In genomic region chr17:32117287-32117871, GRCm38 (mm10) we compare ENCODE assay signal across 8 mouse cellular contexts. TPM values are rescaled to one million over a fixed set of nuclear protein-coding genes. Genes with fewer than 3 reads are reported as not detected.
DNase-seq lines count a peak whose midpoint lies in the region; ATAC-seq and TF ChIP-seq lines count a peak whose summit lies in the region.

No protein-coding gene starts in this region.

- peaks cover 32% of the 10 kb centered on the region for H3K27me3 ChIP-seq in heart, embryonic 10.5 days (ENCODE audit: insufficient read depth, poor library complexity, severe bottlenecking)
- H3K27me3 ChIP-seq in heart, postnatal 0 days (ENCODE audit: control insufficient read depth, insufficient read depth, low read length): no peaks in the 10 kb centered on the region
- no peaks in the 10 kb centered on the region for H3K27me3 ChIP-seq in liver, embryonic 11.5 days (replicated peaks; ENCODE audit: control insufficient read depth, insufficient read depth, low read length)
- H3K27me3 ChIP-seq in stomach, embryonic 16.5 days (ENCODE audit: control insufficient read depth, insufficient read depth, low read length): no peaks in the 10 kb centered on the region

- H3K4me2 ChIP-seq in heart, postnatal 0 days (ENCODE audit: low read depth, low read length): no peak overlapping the region
- peak overlapping the region; percentile 73 for H3K4me2 ChIP-seq in liver, embryonic 11.5 days
- H3K4me2 ChIP-seq in stomach, embryonic 16.5 days (ENCODE audit: low read depth, low read length): no peak overlapping the region

- H3K9me3 ChIP-seq in heart, embryonic 10.5 days: no peaks in the 10 kb centered on the region
- no peaks in the 10 kb centered on the region for H3K9me3 ChIP-seq in heart, postnatal 0 days (replicated peaks; ENCODE audit: control insufficient read depth, low read length)
- no peaks in the 10 kb centered on the region for H3K9me3 ChIP-seq in liver, embryonic 11.5 days (ENCODE audit: control insufficient read depth, low read length)
- no peaks in the 10 kb centered on the region for H3K9me3 ChIP-seq in stomach, embryonic 16.5 days (replicated peaks; ENCODE audit: control insufficient read depth, low read length)

- no peak for TF ChIP-seq CTCF in heart, postnatal 0 days (IDR thresholded peaks at IDR 0.05; ENCODE audit: low read depth)

- DNase-seq in heart, adult 11 months: peak; percentile 98
- no peak for DNase-seq in heart, embryonic 10.5 days (ENCODE audit: low spot score)
- DNase-seq in adrenal gland, postnatal 25 days: peak; percentile 76
- DNase-seq in heart, postnatal 0 days (ENCODE audit: low spot score): no peak
- no peak for DNase-seq in liver, embryonic 11.5 days (ENCODE audit: low spot score)
- DNase-seq in spleen, postnatal 36 days (ENCODE audit: low spot score in 2 of 2): no peak
- DNase-seq in thymus, postnatal 10 days (ENCODE audit: low spot score in 2 of 2): no peak

- H3K27ac ChIP-seq in heart, embryonic 10.5 days: no peak overlapping the region
- no peak overlapping the region for H3K27ac ChIP-seq in heart, postnatal 0 days (ENCODE audit: low read depth)
- H3K27ac ChIP-seq in liver, embryonic 11.5 days (ENCODE audit: low read depth, low read length): peak overlapping the region; percentile 78
- peak overlapping the region; percentile 62; the same call in 1 of the 2 replicates for H3K27ac ChIP-seq in stomach, embryonic 16.5 days (ENCODE audit: low read length)

- ATAC-seq in heart, postnatal 0 days (ENCODE audit: insufficient read depth, low read depth): peak; percentile 16; the same call in 1 of the 2 replicates
- ATAC-seq in liver, embryonic 11.5 days (replicated peaks; ENCODE audit: low FRiP score): no peak
- no peak; the same call in 1 of the 2 replicates for ATAC-seq in stomach, embryonic 16.5 days (ENCODE audit: insufficient read depth, low FRiP score)

- 47% methylated on average over 5 of the region's 5 CpGs for WGBS in heart, embryonic 10.5 days
- WGBS in heart, postnatal 0 days: 42% methylated on average over 4 of the region's 5 CpGs
- 59% methylated on average over 4 of the region's 5 CpGs for WGBS in liver, embryonic 11.5 days
- WGBS in stomach, embryonic 16.5 days: 48% methylated on average over 4 of the region's 5 CpGs

- peaks cover 50% of the 10 kb centered on the region for H3K4me1 ChIP-seq in heart, embryonic 10.5 days
- H3K4me1 ChIP-seq in heart, postnatal 0 days (ENCODE audit: control insufficient read depth, insufficient read depth): peaks cover 41% of the 10 kb centered on the region
- peaks cover 57% of the 10 kb centered on the region for H3K4me1 ChIP-seq in liver, embryonic 11.5 days (replicated peaks; ENCODE audit: control insufficient read depth, insufficient read depth, low read length)
- peaks cover 44% of the 10 kb centered on the region for H3K4me1 ChIP-seq in stomach, embryonic 16.5 days (ENCODE audit: control insufficient read depth, insufficient read depth, low read length)

- no peak overlapping the region for H3K9ac ChIP-seq in heart, postnatal 0 days (replicated peaks; ENCODE audit: low read depth, low read length)
- H3K9ac ChIP-seq in liver, embryonic 11.5 days (ENCODE audit: low read depth, low read length): peak overlapping the region; percentile 39; the same call in 1 of the 2 replicates
- no peak overlapping the region for H3K9ac ChIP-seq in stomach, embryonic 16.5 days (ENCODE audit: low read length)

- H3K4me3 ChIP-seq in heart, embryonic 10.5 days: no peak overlapping the region
- H3K4me3 ChIP-seq in heart, postnatal 0 days (ENCODE audit: low read depth, low read length): no peak overlapping the region
- 0 out of 2 replicates have a peak overlapping the region, but pooled peaks have one; percentile 5 for H3K4me3 ChIP-seq in liver, embryonic 11.5 days (ENCODE audit: low read depth, low read length)
- H3K4me3 ChIP-seq in stomach, embryonic 16.5 days (replicated peaks; ENCODE audit: low read length): no peak overlapping the region

- TF ChIP-seq EP300 in heart, postnatal 0 days (IDR thresholded peaks at IDR 0.05; ENCODE audit: low read depth): no peak

- H3K36me3 ChIP-seq in heart, embryonic 10.5 days: peaks cover 19% of the 10 kb centered on the region
- no peaks in the 10 kb centered on the region for H3K36me3 ChIP-seq in heart, postnatal 0 days (replicated peaks; ENCODE audit: control insufficient read depth, insufficient read depth, low read length)
- H3K36me3 ChIP-seq in liver, embryonic 11.5 days (ENCODE audit: control insufficient read depth, insufficient read depth, low read length): no peaks in the 10 kb centered on the region; the same call in 1 of the 2 replicates
- peaks cover 4% of the 10 kb centered on the region; the same call in 1 of the 2 replicates for H3K36me3 ChIP-seq in stomach, embryonic 16.5 days (ENCODE audit: control insufficient read depth, insufficient read depth, low read length)

RNA-seq across cellular contexts. Expression of gene Notch3, which starts 49.3 kb away (rescaled TPM):
- polyA plus RNA-seq in heart, embryonic 10.5 days (2016; fragmentation: Nextera tagmentation; extraction: Ambion mirVana): 5.7 and 13.7 TPM in 2 replicates
- 11.3 and 11.8 TPM in 2 replicates for total RNA-seq in adrenal gland, postnatal 25 days (2021)
- 36.8 and 53.6 TPM in 2 replicates for total RNA-seq in heart, postnatal 0 days (2014; rRNA removed; ENCODE audit: low replicate concordance)
- polyA plus RNA-seq in heart, postnatal 0 days (2015; fragmentation: Nextera tagmentation; extraction: Ambion mirVana): 3.7 TPM in 2 replicates
- 5.1 and 5.4 TPM in 2 replicates for polyA plus RNA-seq in liver, embryonic 11.5 days (2014; fragmentation: Nextera tagmentation; extraction: Ambion mirVana)
- polyA plus RNA-seq in stomach, embryonic 16.5 days (2015; fragmentation: Nextera tagmentation; extraction: Ambion mirVana): 12.1 and 14.5 TPM in 2 replicates

Comparison
In these comparisons a context has a peak if more than half of its experiments do, and no peak if none do; other contexts are left out.
1. DNase-seq: peak in heart, adult 11 months (single experiment) and adrenal gland, postnatal 25 days (single experiment); none in heart, embryonic 10.5 days (single experiment), heart, postnatal 0 days (single experiment), liver, embryonic 11.5 days (single experiment), spleen, postnatal 36 days (0 of 2) and thymus, postnatal 10 days (0 of 2).
2. H3K27ac ChIP-seq: peak in liver, embryonic 11.5 days (single experiment) and stomach, embryonic 16.5 days (single experiment); none in heart, embryonic 10.5 days (single experiment) and heart, postnatal 0 days (single experiment).